ENCODE assay signal across 25 mouse cellular contexts in genomic region chr2:22029804-22030194, GRCm38 (mm10).
DNase-seq lines count a peak whose midpoint lies in the region; ATAC-seq lines count a peak whose summit lies in the region.
"Had no signal": no experiment of that assay in that cellular context is flagged by ENCODE, and none has a peak within 500 bp of the region (broad histone marks: within the 10 kb centered on the region; RNA-seq: fewer than 3 reads in every experiment).

No protein-coding gene starts in this region.

- H3K9me3 ChIP-seq in forebrain, embryonic 12.5 days: no peaks in the 10 kb centered on the region
- H3K9me3 ChIP-seq in forebrain, embryonic 16.5 days (ENCODE audit: control insufficient read depth, low read length): no peaks in the 10 kb centered on the region
- H3K9me3 ChIP-seq in midbrain, embryonic 16.5 days (replicated peaks; ENCODE audit: control insufficient read depth, low read length, poor library complexity, severe bottlenecking): no peaks in the 10 kb centered on the region
- H3K9me3 ChIP-seq: embryonic facial prominence, embryonic 15.5 days; heart, embryonic 15.5 days; limb, embryonic 15.5 days had no signal

- DNase-seq in layer of hippocampus, postnatal 14 days (ENCODE audit: low spot score in 2 of 2): peak; percentile 12 to 55
- DNase-seq in layer of hippocampus, adult 9-10 months (ENCODE audit: low spot score): no peak
- DNase-seq in urinary bladder, postnatal 14 days (ENCODE audit: low spot score): no peak
- DNase-seq in spleen, postnatal 4 days (ENCODE audit: low spot score in 2 of 2): no peak
- DNase-seq: adrenal gland, postnatal 25 days; cerebellum, adult 9-11 months; gastrocnemius, postnatal 36 days; heart, adult 2 months; heart, postnatal 36 days; kidney, adult 2 months; left cerebral cortex, postnatal 4 days; lung, embryonic 14.5 days; lung, postnatal 4 days; right cerebral cortex, postnatal 25 days; thymus, postnatal 36 days had no signal

- no peak; the same call in 1 of the 2 replicates for ATAC-seq in forebrain, embryonic 12.5 days (ENCODE audit: low FRiP score)
- ATAC-seq in forebrain, embryonic 16.5 days: no peak; the same call in 1 of the 2 replicates
- no peak; the same call in 1 of the 2 replicates for ATAC-seq in midbrain, embryonic 16.5 days
- ATAC-seq in frontal cortex, adult (ENCODE audit: low TSS enrichment): no peak

- peaks cover 10% of the 10 kb centered on the region for H3K4me1 ChIP-seq in forebrain, embryonic 12.5 days
- H3K4me1 ChIP-seq in forebrain, embryonic 16.5 days (replicated peaks; ENCODE audit: control insufficient read depth, insufficient read depth, low read length): peaks cover 10% of the 10 kb centered on the region
- peaks cover 3% of the 10 kb centered on the region; the same call in 1 of the 2 replicates for H3K4me1 ChIP-seq in midbrain, embryonic 16.5 days (ENCODE audit: control insufficient read depth, insufficient read depth, low read length)
- H3K4me1 ChIP-seq: embryonic facial prominence, embryonic 15.5 days; heart, embryonic 15.5 days; limb, embryonic 15.5 days had no signal

- no peak overlapping the region for H3K4me3 ChIP-seq in forebrain, embryonic 12.5 days (replicated peaks)
- no peak overlapping the region for H3K4me3 ChIP-seq in forebrain, embryonic 16.5 days (replicated peaks; ENCODE audit: low read length)
- H3K4me3 ChIP-seq in midbrain, embryonic 16.5 days (ENCODE audit: low read depth, low read length): no peak overlapping the region
- H3K4me3 ChIP-seq: embryonic facial prominence, embryonic 15.5 days; heart, adult 2 months; heart, embryonic 15.5 days; limb, embryonic 15.5 days; myocyte had no signal

- 63% methylated on average over 5 of the region's 5 CpGs for WGBS in forebrain, embryonic 12.5 days
- WGBS in forebrain, embryonic 16.5 days: 28% methylated on average over 5 of the region's 5 CpGs
- 79% methylated on average over 5 of the region's 5 CpGs for WGBS in midbrain, embryonic 16.5 days

- H3K4me2 ChIP-seq in forebrain, embryonic 12.5 days: no peak overlapping the region
- H3K4me2 ChIP-seq in forebrain, embryonic 16.5 days (ENCODE audit: low read length): no peak overlapping the region
- H3K4me2 ChIP-seq in midbrain, embryonic 16.5 days (ENCODE audit: low read length): no peak overlapping the region
- H3K4me2 ChIP-seq: embryonic facial prominence, embryonic 15.5 days; heart, embryonic 15.5 days; limb, embryonic 15.5 days; lung, embryonic 14.5 days had no signal

- H3K27me3 ChIP-seq in forebrain, embryonic 12.5 days: no peaks in the 10 kb centered on the region
- no peaks in the 10 kb centered on the region for H3K27me3 ChIP-seq in forebrain, embryonic 16.5 days (replicated peaks; ENCODE audit: control insufficient read depth, insufficient read depth, low read length)
- H3K27me3 ChIP-seq in midbrain, embryonic 16.5 days (ENCODE audit: control insufficient read depth, insufficient read depth, low read depth, low read length): no peaks in the 10 kb centered on the region
- H3K27me3 ChIP-seq: embryonic facial prominence, embryonic 15.5 days; heart, embryonic 15.5 days; limb, embryonic 15.5 days had no signal

- no peak overlapping the region for H3K9ac ChIP-seq in forebrain, embryonic 12.5 days
- no peak overlapping the region for H3K9ac ChIP-seq in forebrain, embryonic 16.5 days (replicated peaks; ENCODE audit: low read depth, low read length)
- no peak overlapping the region for H3K9ac ChIP-seq in midbrain, embryonic 16.5 days (ENCODE audit: low read depth, low read length)
- H3K9ac ChIP-seq: embryonic facial prominence, embryonic 15.5 days; heart, embryonic 15.5 days; limb, embryonic 15.5 days; liver, embryonic 14.5 days; lung, embryonic 14.5 days had no signal

- H3K36me3 ChIP-seq in forebrain, embryonic 12.5 days (replicated peaks): no peaks in the 10 kb centered on the region
- no peaks in the 10 kb centered on the region for H3K36me3 ChIP-seq in forebrain, embryonic 16.5 days (ENCODE audit: control insufficient read depth, insufficient read depth)
- no peaks in the 10 kb centered on the region for H3K36me3 ChIP-seq in midbrain, embryonic 16.5 days (ENCODE audit: control insufficient read depth, insufficient read depth, low read length)
- H3K36me3 ChIP-seq: embryonic facial prominence, embryonic 15.5 days; heart, embryonic 15.5 days; limb, embryonic 15.5 days had no signal

- H3K27ac ChIP-seq in forebrain, embryonic 12.5 days: peak overlapping the region; percentile 84
- peak overlapping the region; percentile 1; the same call in 1 of the 2 replicates for H3K27ac ChIP-seq in forebrain, embryonic 16.5 days (ENCODE audit: low read length)
- peak overlapping the region; percentile 58; the same call in 1 of the 2 replicates for H3K27ac ChIP-seq in midbrain, embryonic 16.5 days (ENCODE audit: low read length)
- H3K27ac ChIP-seq: embryonic facial prominence, embryonic 15.5 days; heart, adult 2 months; heart, embryonic 15.5 days; kidney, postnatal 0 days; limb, embryonic 15.5 days; liver, embryonic 14.5 days had no signal

Comparison
In these comparisons a context has a peak if more than half of its experiments do, and no peak if none do; other contexts are left out.
1. DNase-seq: peak in layer of hippocampus, postnatal 14 days (2 of 2); none in layer of hippocampus, adult 9-10 months (single experiment), urinary bladder, postnatal 14 days (single experiment) and spleen, postnatal 4 days (0 of 2).
2. H3K27ac ChIP-seq: peak in every context shown above with its lines; median percentile 84 in forebrain, embryonic 12.5 days; 58 in midbrain, embryonic 16.5 days; 1 in forebrain, embryonic 16.5 days.